Mouse (Mus musculus) adrenal gland, postnatal 36 days (tissue): ENCODE measurements around the gene Calm5. TPM values are rescaled to one million over a fixed set of nuclear protein-coding genes. Genes with fewer than 3 reads are reported as not detected.
"Not testable (repeated sequence)": the region's sequence is repeated elsewhere in the genome, so short reads cannot be mapped to it uniquely, and the experiment has no call there.

Experiments
- DNase-seq, 2 experiments: peaks; one replicate each; pipeline ENCODE4 v3.0.0; 2021; ENCODE audit warnings: mixed read lengths in 1 of 2
- long read RNA-seq, 2 experiments: library from polyadenylated mRNA; stranded (forward); transcript quantifications; one replicate each; pipeline ENCODE4 v2.0.0; 2021; ENCODE audit warnings: borderline sequencing depth in 2 of 2
- total RNA-seq, 2 experiments: library from RNA; stranded (reverse); gene quantifications; 2 replicates each; pipeline ENCODE4 v1.2.3; 2021

Gene Calm5
- not detected for total RNA-seq
- long read RNA-seq, experiment 1 = 0 reads
- long read RNA-seq, experiment 2 = 0 reads

- DNase-seq = not testable (repeated sequence)
Observed at GRCm38 (mm10) chr13:3853648-3854333, at the start of gene Calm5. Calm5 (plus strand) TSS chr13:3854173.

- no peak for DNase-seq
Observed at GRCm38 (mm10) chr13:3804186-3804585, 49.8 kb upstream of the Calm5 start, which contains the start of gene Calml3. Calml3 (minus strand) TSS chr13:3804316.

- DNase-seq = no peak
Observed at GRCm38 (mm10) chr13:3805132-3805531, 48.8 kb upstream of the Calm5 start.

GRCm38 (mm10) chr13:3805638-3806037, 48.3 kb upstream of the Calm5 start:
- DNase-seq = no peak

- DNase-seq = no peak
Observed at GRCm38 (mm10) chr13:3807131-3807827, 46.7 kb upstream of the Calm5 start.

- peak in 1 of 2 experiments; percentile 8 for DNase-seq
Observed at GRCm38 (mm10) chr13:3818012-3818739, 35.8 kb upstream of the Calm5 start.

- DNase-seq = no peak
Observed at GRCm38 (mm10) chr13:3818740-3819076, 35.3 kb upstream of the Calm5 start.

- no peak for DNase-seq
Observed at GRCm38 (mm10) chr13:3822105-3822504, 31.9 kb upstream of the Calm5 start.

- DNase-seq = no peak
Observed at GRCm38 (mm10) chr13:3825726-3826125, 28.2 kb upstream of the Calm5 start.

GRCm38 (mm10) chr13:3831546-3831945, 22.4 kb upstream of the Calm5 start:
- DNase-seq = no peak

- DNase-seq = no peak
Observed at GRCm38 (mm10) chr13:3831994-3832393, 22.0 kb upstream of the Calm5 start.

GRCm38 (mm10) chr13:3832450-3832849, 21.5 kb upstream of the Calm5 start:
- no peak for DNase-seq

GRCm38 (mm10) chr13:3833644-3834043, 20.3 kb upstream of the Calm5 start:
- not testable (repeated sequence) for DNase-seq

- not testable (repeated sequence) for DNase-seq
Observed at GRCm38 (mm10) chr13:3837312-3837807, 16.6 kb upstream of the Calm5 start, which contains the start of gene Calm4. Calm4 (plus strand) TSS chr13:3837757.

GRCm38 (mm10) chr13:3840662-3841061, 13.3 kb upstream of the Calm5 start:
- DNase-seq = not testable (repeated sequence)

- DNase-seq = no peak
Observed at GRCm38 (mm10) chr13:3850330-3850729, 3.6 kb upstream of the Calm5 start.

- DNase-seq = no peak
Observed at GRCm38 (mm10) chr13:3854856-3855255, 883 bp downstream of the Calm5 start.

GRCm38 (mm10) chr13:3856252-3856651, 2.3 kb downstream of the Calm5 start:
- no peak for DNase-seq

GRCm38 (mm10) chr13:3861251-3861650, 7.3 kb downstream of the Calm5 start:
- DNase-seq = no peak

- DNase-seq = no peak
Observed at GRCm38 (mm10) chr13:3862325-3862724, 8.4 kb downstream of the Calm5 start.

- no peak for DNase-seq
Observed at GRCm38 (mm10) chr13:3862922-3863580, 9.1 kb downstream of the Calm5 start.
